Mouse (Mus musculus) heart, adult 18-20 months (tissue): Measurements from ENCODE around the gene Acoxl. TPM values are rescaled to one million over a fixed set of nuclear protein-coding genes. Genes with fewer than 3 reads are reported as not detected.

Experiments used
- DNase-seq, 2 experiments: peaks; one replicate each; pipeline ENCODE4 v3.0.0; 2021 to 2022; ENCODE audit warnings: mixed read lengths in 1 of 2
- total RNA-seq, 2 experiments: library from RNA; stranded (reverse); gene quantifications; 2 replicates each; pipeline ENCODE4 v1.2.3; 2021

The Acoxl gene
- total RNA-seq, 2 experiments from 2014 or later: not detected

DNA sequence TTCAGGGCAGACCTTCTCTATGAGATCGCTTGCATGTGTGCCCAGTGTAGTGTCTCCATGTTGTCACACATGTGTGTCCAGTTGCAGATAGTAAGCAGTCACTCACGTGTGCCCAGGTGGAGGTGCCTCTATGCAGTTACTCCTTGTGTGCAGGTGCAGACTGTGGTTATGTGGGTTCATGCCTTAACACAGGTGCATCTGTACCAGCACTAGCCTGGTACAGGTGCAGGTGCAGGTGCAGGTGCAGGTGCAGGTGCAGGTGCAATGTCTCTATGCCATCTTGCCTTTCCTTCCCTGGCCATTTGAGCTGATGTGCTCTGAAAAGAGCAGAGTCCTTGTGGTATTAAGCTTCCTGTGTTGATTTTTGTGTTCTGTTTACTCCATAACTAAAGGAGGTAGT lies 100.5 kb downstream of the Acoxl start:
- no peak for DNase-seq

DNA sequence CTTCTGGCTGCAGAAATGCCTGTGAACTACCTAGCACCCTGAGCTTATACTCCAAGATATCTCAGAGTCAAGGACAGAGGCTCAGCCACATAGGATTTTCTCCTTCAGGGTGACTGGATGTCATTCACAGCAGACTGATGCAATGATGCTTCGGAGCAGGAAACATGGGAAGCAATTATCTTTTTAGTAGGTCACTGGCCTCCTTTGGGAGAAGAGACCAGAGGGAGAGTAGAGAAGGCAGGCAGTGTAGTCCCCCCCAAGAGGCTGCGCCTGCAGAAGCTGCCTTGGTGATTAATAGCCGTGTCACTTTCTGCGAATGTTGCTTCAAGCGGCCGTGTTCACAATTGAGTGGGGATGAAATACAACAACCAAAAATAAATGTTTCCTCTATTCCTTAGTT lies 121.9 kb downstream of the Acoxl start:
- peak in 1 of 2 experiments; percentile 5 for DNase-seq

DNA sequence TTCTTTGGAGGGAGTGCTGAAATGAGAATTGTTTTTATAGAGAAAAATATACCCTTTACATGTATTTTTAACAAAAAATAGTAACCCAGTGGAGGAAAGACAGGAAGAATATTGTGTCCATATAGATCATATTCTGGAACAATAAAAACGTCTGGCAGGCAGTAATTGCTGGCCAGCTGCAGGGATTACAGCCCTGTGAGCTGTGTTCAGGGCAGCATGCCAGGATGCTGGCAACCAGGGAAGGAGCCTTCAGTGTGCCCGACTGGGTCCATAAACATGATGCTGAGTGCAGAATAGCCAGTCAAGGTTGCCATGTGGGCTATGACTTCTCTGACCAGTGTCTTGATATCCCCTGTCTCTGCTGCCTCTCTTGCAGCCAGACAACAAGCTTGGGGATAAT lies 122.5 kb downstream of the Acoxl start:
- DNase-seq: peak; percentile 11 to 32

DNA sequence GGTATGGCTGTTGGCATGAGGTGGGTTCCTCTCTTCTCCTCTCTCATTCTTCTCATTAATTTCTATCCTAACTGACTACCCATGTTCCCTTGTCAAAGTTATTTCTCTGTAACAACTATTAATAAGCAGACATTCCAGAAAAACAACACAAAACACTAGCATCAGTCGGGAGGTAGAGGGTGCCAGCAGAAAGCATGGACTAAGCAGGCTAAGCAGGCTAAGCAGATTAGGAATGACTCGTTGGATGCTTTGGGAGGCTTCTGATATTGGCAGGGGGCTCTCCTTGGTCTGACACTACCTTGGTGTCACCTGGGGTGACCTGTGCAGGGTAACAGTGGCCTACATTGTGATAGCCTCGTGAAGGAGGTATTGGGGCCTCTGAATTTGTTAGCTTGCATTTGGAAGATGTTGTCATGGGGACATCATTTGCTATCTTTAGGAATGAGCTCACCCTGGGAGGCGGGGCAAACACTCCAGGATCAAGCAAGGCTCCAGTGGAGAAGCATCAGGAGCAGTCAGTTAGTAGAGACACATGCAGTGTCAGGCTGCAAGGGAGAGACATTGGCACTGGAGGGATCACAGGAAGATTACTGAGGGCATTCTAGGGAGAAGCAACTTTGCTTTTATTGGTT lies 123.2 kb downstream of the Acoxl start:
- DNase-seq: peak; percentile 44 to 65

DNA sequence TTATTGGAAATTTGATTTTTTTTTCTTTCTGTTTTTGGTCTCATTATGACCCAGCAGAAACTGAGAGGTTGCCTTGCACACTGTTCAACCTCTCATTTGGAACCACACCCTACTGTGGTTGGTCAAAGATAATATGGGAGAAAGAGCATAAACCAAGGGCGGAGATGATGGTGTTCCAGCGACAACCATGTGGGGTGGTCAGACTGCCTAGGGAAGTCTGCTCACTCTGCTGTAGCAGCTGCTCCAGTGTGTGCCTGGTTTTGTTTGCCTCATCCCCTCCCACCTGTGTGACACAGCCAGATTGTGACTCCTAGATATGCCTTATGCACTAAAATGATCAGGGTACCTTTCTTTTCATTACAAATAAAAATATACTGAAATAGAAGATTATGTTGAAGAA lies 130.3 kb downstream of the Acoxl start:
- DNase-seq: no peak

DNA sequence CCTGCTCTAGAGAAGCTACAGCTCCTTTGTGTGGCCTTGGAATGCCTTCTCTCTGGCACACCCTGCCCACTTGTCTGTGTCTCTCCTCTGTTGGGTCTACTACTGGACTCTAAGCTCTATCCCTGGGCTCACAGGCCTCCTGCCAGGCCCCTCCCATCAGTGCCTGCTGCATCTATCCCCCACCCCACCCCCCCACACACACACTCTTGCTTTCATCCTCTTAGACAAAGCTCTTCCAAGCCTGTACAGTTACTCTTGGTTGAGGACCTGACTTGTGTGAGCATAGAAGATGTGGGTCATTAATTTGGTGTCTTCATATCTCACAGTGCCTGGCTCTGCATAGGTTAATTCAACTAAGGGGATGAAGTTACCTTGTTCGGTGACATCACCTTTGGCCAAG lies 137.6 kb downstream of the Acoxl start:
- no peak for DNase-seq

DNA sequence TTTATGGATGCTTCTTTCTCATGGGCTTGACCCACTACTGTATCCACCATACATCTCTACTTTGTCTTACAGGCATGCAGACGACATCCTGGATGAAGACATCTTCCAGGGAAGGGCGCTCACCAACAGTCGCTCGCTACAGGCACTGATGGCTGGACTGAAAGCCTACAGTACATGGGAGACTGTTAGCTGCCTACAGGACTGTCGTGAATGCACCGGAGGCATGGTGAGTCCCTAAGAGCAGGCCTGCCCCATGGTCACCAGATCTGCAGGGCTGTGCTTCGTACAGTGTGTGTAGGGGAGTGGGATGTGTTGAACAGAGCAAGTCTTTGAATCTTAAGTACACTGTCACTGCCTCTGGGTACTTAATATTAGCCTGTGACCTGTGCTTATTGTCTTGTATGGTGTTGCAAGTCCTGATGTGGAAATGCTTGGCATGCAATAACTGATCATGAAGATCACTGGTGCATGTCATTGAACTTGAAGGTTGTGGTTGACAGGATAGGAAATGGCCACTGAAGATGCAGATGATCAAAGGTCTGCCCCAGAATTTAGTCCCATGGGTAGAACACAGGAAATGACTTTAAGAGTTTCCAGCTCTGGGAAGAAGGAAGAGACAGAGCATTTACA lies 140.0 kb downstream of the Acoxl start:
- DNase-seq: no peak

DNA sequence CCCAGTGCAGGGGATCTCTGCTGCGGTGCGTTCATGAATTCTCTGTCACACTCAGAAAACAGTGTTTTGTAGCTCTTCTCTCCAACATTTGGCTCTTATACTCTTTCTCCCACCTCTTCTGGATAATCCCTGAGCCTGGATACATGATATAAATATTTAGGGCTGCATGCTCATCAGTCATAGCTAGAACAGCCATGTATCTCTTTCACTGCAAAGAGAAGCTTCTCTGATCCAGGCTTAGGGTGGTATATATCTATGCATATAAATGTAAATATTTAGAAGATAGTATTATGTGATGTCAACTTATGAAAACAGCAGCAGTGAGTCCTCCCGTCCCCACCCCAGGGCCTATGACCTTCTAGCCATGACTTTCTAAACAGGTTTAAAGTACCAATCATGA lies 143.9 kb downstream of the Acoxl start:
- DNase-seq: no peak

DNA sequence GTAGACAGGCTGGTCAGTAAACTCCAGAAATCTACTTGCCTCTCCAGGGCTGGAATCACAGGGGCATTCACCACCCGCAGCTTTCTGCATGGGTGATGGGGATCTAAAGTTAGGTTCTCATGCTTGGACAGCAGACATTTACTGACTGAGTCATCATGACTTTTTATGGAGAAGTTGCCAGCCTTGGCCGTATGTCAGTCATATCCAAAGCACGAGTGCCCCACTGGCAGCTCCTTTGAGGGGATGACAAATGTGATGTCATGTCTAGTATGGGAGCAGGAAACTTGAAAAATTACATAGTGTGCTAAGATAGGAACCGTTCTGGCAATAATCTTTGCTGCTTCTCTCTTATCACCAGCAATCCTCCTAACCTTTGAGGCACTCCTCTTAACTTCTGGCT lies 144.6 kb downstream of the Acoxl start:
- DNase-seq: peak in 1 of 2 experiments; percentile 8

DNA sequence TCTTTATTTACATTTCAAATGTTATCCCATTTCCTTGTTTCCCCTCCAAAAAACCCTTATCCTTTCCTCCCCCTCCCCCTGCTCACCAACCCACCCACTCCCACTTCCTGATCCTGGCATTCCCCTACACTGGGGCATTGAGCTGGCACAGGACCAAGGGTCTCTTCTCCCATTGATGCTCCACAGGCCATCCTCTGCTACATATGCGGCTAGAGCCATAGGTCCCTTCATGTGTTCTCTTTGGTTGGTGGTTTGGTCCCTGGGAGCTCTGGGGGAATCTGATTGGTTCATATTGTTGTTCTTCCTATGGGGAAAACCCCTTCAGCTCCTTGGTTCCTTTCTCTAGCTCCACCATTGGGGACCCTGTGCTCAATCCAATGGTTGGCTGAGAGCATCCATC lies 145.3 kb downstream of the Acoxl start:
- no peak for DNase-seq

DNA sequence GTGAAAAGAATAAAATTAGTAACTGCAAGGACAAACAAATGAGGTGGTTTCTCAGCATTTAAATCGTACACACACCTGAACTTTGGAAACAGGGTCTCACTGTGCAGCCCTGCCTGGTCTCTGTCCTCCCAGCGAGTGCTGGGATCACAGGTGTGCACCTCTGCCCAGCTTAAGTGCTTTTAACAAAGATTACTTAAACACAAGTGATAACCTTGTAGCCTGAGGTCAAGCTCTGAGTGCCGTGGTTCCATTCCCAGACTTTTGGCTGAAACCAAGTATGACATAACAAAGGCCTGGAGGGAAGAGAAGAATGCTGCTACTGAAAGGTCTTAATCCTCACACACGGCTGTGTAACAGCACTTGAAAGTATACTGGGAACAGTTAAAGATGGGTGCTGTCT lies 149.0 kb downstream of the Acoxl start:
- no peak for DNase-seq

DNA sequence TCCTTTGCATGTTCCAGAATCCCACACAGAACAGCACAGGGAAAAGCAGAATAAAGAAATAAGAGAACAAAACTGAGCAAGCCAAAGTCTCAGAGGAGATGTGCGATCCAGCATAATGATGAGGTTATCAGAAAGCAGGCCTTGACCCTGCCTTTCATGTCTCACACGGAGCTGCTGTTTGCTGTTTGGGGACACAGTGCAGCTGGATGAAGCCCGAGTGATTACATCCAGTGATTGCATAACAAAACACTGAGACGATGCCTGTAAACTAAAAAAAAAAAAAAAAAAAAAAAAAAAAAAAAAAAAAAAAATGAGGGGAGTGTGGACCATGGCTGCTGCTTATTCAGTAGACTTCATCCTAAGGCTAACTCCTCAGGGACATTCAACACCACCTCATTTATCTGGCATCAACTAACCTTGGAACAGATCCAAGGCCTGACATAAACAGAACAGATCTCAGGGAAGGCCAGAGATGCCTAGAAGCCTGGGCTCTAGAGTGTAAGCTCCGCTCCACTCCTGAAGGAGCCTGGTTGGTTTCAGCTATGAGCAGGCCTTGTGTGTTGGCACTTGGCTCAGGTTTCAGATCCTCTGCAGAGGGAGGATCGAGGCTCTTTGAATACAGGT lies 152.3 kb downstream of the Acoxl start:
- peak; percentile 56 to 73 for DNase-seq

DNA sequence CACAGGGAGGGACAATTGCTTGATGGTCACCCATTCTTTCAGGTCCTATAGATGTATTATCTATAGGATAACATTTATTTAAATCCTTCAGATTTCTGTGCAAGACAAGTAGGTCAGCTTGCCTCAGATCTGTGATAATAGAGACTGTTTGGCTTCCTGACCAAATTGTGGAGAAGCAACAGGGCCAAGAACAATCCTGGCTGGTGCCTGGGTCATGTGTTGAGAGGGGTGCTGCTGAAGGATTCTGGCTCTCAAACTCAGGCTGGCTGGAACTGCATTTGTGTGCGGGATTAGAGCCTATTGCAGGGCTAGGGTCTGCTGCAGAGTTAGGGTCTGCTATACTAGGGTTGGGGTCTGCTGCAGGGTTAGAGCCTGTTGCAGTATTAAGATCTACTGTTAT lies 153.0 kb downstream of the Acoxl start:
- DNase-seq: peak; percentile 69

DNA sequence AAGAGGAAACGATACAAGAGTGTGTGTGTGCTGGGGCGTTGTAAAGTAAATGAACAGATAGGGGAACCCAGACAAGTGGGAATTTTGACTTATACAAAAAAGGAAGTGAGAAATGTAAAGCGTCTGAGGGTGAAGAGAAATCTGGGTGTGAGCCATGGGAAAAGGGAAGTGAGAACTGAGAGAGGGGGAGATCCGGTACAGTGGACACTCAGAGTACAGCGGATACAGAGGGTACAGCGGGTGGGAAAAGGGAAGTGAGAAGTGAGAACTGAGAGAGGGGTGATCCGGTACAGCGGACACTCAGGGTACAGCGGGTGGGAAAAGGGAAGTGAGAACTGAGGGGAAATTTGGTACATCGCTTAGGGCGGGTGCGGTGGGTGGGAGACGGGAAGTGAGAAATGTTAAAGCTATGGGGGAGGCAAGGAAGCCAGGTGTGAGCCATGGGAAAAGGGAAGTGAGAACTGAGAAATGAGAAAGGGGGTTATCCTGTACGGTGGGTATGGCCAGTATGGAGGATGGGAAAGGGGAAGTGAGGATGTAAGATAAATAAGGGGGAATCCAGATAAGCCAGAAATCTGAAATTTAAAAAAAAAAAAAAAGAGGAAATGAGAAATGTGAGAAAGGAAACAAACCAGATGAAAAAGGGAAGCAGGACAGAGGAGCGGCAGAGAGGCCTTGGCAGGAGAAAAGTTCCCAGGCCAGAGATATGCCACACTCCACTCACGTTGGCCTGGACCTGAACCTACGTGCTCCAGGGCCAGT lies 170.2 kb downstream of the Acoxl start:
- DNase-seq: no peak

DNA sequence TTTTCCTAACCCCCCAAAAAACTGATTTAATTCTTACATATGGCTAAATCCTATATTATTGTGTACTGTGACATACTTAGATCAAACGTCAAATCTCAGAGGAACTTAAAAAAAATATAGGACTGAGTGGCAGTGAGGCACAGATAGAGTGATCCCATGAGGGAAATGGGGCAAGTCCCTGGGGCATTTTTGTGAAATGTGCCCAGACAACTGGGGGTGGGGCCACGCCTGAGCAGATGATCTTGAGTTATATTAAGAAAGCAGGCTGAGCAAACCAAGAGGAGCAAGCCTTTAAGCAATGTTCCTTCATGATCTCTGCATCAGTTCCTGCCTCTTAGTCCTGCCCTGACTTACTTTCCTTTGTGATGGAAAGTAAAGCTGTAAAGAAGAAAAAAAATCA lies 175.9 kb downstream of the Acoxl start:
- no peak for DNase-seq

DNA sequence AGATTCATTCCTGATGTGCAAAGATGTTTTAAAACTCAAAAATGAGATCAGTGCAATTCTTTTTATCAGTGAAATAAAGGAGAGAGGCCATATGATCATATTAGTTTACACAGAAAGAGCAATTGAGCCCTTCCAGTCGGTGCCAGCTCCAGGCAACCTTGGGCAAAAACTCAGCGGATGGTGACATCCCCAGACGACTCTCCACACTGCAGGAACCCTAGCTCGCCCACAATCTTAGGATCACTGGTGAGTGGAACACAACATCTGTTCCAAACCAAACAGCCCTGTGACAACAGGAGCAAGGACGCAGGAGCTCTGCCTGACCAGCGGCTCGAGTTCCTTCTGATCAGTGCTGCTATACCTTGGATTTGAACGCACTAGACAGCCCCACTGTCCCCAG lies 176.9 kb downstream of the Acoxl start:
- DNase-seq: no peak

DNA sequence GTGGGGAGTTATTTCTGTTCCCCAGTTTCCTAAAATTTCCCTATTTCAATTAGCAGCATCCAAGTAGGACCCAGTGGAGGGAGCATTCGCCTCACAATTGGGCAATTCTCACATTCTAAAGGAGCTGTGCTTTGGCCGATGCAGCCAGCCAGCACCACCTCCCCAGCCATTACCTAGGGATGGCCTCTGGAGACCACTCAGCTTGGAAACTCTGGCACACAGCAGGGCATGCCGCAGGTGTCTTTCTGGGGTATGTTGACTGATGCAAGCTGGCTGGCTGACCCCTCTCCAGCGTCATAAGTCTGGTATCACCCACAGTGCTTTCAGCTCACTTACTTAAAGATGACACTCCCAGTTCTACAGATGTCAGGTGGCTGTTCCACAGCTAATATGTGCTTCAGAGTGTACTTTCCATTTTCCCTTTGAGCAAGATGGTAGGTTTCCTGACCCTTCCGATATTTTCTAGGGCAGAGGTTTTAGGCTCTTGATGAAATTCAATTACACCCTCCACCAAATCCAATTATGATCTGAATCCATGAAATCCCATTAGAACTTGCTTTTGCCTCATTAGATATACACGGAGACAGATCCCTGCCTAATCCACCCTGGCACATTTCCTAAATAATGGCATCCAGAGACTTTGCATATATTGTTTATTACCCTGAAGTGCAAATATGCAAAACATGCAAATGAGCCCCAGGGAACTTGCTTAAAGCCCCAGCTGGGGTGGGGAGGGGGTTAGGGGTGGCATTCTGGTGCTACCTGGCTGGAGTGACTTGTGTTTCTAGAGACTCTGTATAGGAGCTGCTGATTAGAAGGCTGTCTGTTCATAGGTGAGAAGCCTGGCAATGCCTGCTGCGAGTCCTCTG lies 181.6 kb downstream of the Acoxl start:
- DNase-seq: no peak

DNA sequence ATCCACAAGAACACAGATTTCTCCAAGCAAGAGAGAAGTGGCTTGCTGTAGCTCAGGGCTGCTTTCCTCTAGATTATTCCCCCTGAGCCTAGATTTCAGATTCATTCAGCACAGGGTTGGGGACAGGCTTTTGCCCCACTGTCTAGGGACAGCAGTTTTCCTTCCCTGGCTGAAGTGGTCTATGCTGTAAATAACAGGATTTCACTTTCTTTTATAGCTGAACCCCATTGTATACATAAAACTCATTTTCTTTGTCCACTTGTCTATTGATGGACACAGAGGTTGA lies 182.2 kb downstream of the Acoxl start:
- DNase-seq: no peak

DNA sequence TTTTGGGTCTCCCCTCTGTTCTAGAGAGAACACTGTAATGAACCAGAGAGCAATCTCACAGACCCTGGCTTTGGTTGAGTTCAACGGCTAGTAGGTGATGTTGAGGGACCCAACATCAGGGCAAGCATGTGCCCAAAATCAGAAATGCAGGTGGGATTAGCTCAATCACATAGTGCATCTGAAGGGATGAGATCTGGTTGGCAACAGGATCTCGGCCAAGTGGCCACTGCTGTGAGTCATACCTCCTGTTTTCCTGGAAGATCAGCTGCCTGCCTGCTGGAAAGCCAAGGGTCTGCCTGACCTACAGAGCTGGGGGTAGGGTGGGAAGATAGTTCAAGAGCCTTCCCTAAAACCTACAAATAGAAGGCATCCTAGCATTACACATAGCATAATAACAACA lies 185.2 kb downstream of the Acoxl start:
- DNase-seq: no peak

DNA sequence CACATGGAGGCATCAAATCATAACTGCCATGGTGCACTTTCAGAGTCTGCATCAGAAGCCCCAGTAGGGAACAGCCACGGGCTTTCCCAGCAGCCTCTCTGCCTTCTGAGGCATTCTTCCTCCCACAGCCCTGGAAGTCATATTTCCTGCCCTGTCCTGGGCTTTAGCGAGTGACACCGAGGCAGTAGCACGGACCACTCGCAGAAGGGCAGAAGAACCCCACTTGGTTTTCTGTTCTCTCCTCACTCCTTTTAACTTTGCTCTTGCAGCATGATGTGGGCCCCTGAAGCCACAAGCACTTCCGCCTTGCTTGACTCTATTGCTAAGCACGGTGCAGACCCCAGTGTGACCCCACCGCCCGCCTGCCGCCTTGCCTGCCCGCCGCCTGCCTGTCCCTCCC lies 189.0 kb downstream of the Acoxl start:
- DNase-seq: no peak

DNA sequence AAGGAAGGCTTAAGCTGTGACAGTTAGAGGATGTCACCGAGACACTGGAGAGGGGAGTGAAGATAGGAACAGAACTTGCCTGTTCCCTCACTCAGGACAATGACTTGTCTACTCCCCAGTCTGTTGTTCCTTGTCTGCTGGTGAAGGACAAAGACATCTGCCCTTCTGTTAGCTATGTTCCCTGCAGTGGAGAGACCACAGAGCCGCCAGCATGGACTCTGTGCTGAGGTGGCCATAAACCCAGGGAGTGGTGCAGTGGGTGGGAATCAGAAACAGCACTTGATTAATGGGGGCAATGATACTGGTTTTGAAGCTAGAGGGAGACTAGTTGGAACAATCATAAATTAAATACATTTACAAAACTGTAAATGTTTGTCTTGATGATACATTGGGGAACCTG lies 191.3 kb downstream of the Acoxl start:
- no peak for DNase-seq

DNA sequence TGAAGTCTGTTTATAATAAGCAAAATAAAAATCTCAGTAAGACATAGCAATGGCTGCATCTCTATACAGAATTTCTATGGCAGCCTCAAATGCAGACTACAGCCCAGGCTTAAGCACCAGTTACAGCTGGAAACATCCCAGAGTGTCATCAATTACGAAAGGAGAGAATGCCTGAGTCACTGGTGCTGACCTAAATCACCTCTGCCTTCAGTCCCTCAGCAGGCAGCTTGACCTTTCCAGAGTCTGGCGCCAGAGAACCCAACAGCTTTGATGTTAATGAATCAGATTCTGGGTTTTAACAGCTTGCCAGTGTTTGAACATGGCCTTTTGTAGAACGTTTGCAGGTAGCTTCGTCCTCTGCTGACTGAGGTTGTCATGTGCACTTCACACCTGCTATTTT lies 193.4 kb downstream of the Acoxl start:
- DNase-seq: no peak

DNA sequence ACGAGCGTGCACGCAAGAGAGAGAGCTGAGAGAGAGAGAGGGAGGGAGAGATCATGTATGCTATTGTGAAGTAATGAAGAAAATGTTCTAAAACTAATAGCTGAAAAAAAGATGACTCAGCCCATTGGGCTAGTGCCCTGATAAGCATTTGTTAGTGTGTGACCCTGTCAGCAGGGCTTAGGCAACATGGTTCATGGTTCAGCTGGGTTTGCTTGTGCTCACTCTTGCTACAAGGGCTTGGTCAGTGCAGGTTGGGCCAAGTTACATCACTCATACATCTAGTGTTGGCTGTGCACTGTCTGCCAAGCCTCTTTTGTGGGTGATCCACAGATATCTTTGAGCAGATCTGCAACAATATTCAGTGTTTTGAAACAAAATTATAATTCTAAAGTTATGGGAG lies 194.8 kb downstream of the Acoxl start:
- DNase-seq: no peak
